Mouse (Mus musculus): Measurements from ENCODE around the gene Pax2.

DNA sequence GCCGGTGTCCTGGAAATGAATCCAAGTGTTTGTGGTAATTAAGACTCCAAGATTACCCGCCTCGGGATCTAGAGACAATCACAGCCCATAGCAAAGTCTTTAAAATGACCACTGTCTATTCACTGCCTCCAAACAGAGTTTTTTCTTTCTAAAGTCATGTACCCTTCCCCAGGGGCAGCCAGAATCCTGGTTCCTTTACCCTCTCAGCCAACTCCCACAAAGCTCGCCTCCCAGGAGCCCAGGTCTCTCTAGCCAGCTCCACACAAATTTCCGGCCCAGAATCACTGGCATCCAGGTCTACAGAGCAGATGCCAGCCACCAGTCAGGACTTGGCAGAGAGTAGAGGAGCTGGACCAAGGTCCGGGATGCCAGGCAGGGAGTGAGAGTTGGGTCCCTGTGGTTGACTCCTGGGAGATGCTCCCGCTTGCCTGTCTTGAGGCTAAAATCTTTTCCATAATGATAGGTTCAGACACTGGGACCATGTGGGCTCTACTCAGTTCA lies 6.3 kb downstream of the Pax2 start:
- no peak for TF ChIP-seq POLR2A (IDR thresholded peaks at IDR 0.05; ENCODE audit: low read depth, low read length)
- no peak for TF ChIP-seq CTCF (IDR thresholded peaks at IDR 0.05; ENCODE audit: extremely low read depth, insufficient read depth, insufficient read length, insufficient replicate concordance)

All from spleen, adult 2 months (tissue).